Mouse (Mus musculus): ENCODE data around the gene Gabrb2. TPM values are rescaled to one million over a fixed set of nuclear protein-coding genes. Genes with fewer than 3 reads are reported as not detected.

The Gabrb2 gene
- polyA plus RNA-seq, 1 experiment = not detected

DNA sequence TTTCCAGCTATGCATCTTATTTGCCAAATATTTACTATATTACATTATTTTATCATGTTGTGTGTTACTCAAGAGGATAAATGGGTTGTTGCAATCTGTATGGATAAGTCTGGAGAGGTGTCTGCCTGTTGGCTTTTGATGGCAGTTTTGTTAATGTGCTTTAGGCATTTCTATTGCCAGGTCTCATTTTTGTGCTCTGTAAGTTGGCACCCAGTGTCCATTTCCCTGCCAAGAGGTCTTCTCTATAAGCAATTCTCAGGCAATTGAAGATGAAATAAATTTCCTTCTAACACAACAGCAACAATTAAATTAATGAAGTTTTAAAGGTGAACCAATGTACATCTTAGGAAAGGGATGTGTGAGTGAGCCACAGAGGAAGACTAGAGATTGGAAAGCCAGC, 11.9 kb downstream of the Gabrb2 start:
- Histone ChIP-seq H3K9me3 (ENCODE audit: control insufficient read depth, low read length) (no peaks in the 10 kb centered on the region), H3K27me3 (ENCODE audit: control insufficient read depth) (no peaks in the 10 kb centered on the region), H3K4me3 (replicated peaks) (no peak overlapping the region), H3K36me3 (ENCODE audit: control insufficient read depth) (no peaks in the 10 kb centered on the region), H3K4me1 (ENCODE audit: control insufficient read depth) (no peaks in the 10 kb centered on the region)
- no peak for TF ChIP-seq GATA1 (IDR thresholded peaks at IDR 0.05; ENCODE audit: low read length)
- TF ChIP-seq TAL1 (IDR thresholded peaks at IDR 0.05; ENCODE audit: low read length) = no peak

DNA sequence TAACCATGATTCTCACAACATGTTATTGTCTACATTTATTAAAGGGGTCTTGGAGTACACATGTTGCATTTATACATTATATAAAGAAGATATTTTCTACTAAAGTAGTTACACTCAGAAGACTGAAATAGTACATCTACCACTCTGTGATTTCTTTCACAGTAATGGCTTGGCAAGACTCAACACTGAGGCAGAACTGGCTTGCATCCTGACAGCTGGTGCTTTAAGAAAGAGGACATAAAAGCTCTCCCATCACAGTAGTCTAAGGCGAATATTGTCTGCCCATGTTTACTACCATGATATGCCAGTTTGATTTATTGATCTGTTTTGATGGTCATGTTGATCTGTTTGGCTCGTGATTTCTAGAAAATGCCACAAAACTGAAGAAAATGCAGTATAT, 19.4 kb downstream of the Gabrb2 start:
- H3K4me3 ChIP-seq (replicated peaks) = no peak overlapping the region
- no peaks in the 10 kb centered on the region for H3K27me3 ChIP-seq (ENCODE audit: control insufficient read depth)
- TF ChIP-seq TAL1 (IDR thresholded peaks at IDR 0.05; ENCODE audit: low read length) (no peak), GATA1 (IDR thresholded peaks at IDR 0.05; ENCODE audit: low read length) (no peak)
- no peaks in the 10 kb centered on the region for H3K4me1 ChIP-seq (ENCODE audit: control insufficient read depth)
- no peaks in the 10 kb centered on the region for H3K36me3 ChIP-seq (ENCODE audit: control insufficient read depth)
- H3K9me3 ChIP-seq (ENCODE audit: control insufficient read depth, low read length) = no peaks in the 10 kb centered on the region

DNA sequence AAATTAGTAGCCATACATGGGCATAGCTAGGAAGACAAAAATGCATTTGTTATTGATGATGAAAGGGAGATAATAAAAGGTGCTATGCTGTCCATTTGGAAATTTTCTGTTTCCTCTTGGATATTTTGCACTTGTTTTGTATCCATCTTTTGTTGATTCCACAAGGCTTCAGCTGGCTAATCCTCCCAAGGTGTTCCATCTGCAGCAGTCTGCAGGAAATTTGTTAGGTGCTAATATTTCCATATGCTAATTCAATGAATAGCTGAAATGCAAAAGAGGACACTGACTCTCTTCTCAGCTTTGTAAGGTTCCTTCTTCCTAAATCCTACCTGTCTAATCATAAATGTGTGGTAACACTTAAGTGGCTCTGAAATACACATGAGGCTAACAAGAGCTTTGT, 24.1 kb downstream of the Gabrb2 start:
- no peaks in the 10 kb centered on the region for H3K9me3 ChIP-seq (ENCODE audit: control insufficient read depth, low read length)
- H3K27me3 ChIP-seq (ENCODE audit: control insufficient read depth) = no peaks in the 10 kb centered on the region
- H3K36me3 ChIP-seq (ENCODE audit: control insufficient read depth) = no peaks in the 10 kb centered on the region
- TF ChIP-seq TAL1 (IDR thresholded peaks at IDR 0.05; ENCODE audit: low read length) = no peak
- TF ChIP-seq GATA1 (IDR thresholded peaks at IDR 0.05; ENCODE audit: low read length) = no peak
- H3K4me3 ChIP-seq (replicated peaks) = no peak overlapping the region
- no peaks in the 10 kb centered on the region for H3K4me1 ChIP-seq (ENCODE audit: control insufficient read depth)

DNA sequence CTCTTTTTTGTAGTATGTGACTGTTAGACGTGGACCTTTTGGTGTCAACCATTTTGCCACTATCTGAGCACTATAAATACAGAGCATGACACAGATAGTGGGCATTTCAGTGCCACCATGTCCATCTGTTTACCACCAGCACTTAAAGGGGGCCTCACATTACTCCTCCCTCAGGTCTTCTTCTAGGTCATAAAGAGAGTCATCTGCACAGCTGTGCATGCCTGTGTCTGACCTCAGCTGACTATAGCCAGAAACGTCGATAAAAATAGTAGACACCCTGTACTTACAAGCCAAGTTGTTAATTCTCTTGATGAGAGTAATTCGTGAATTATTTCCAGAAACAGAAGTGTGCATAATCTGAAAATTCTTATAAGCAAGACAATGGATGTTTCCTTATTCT, 29.4 kb downstream of the Gabrb2 start:
- Histone ChIP-seq H3K36me3 (ENCODE audit: control insufficient read depth) (no peaks in the 10 kb centered on the region), H3K27me3 (ENCODE audit: control insufficient read depth) (no peaks in the 10 kb centered on the region), H3K9me3 (ENCODE audit: control insufficient read depth, low read length) (no peaks in the 10 kb centered on the region), H3K4me1 (ENCODE audit: control insufficient read depth) (no peaks in the 10 kb centered on the region), H3K4me3 (replicated peaks) (no peak overlapping the region)
- TF ChIP-seq GATA1 (IDR thresholded peaks at IDR 0.05; ENCODE audit: low read length) (no peak), TAL1 (IDR thresholded peaks at IDR 0.05; ENCODE audit: low read length) (no peak)

DNA sequence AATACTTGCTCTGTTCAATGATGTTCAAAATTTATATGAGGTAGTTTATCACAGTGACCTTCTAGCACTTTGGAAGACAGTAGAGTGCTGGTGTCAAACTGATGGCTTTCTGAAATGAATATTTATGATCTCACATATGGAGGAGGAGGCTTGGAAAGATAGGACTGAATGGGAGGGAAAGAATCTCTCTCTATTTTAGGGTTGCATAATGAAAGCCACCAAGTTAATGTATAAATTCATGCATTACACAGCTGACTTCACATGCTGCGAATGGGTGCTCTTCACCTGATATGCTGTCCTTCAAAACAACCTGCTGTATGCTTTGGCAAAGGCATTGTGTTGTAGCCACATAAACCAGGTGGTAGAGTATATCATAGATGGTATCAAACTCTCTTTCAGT, 44.6 kb downstream of the Gabrb2 start:
- TF ChIP-seq GATA1 (IDR thresholded peaks at IDR 0.05; ENCODE audit: low read length) (no peak), TAL1 (IDR thresholded peaks at IDR 0.05; ENCODE audit: low read length) (no peak)
- Histone ChIP-seq H3K27me3 (ENCODE audit: control insufficient read depth) (no peaks in the 10 kb centered on the region), H3K4me1 (ENCODE audit: control insufficient read depth) (no peaks in the 10 kb centered on the region), H3K36me3 (ENCODE audit: control insufficient read depth) (no peaks in the 10 kb centered on the region), H3K4me3 (replicated peaks) (no peak overlapping the region), H3K9me3 (ENCODE audit: control insufficient read depth, low read length) (no peaks in the 10 kb centered on the region)

DNA sequence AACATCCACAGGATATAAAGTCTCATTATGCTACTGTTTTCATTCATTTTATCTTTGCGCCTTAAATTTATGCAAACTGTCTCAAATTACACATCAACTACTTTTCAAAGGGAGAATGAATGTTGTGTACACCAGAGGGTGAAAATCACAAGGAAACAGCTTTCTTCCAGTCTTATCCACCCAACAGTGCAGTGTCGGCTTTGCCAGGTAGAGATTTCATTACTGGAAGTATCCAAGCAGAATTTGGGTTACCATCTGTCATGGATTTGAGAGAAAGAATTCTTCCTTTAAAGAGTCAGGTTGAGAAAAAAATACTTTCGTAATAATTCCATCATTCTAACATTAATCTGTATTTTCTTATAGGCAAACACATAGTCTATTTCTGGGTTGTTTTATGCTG, 48.8 kb downstream of the Gabrb2 start:
- TF ChIP-seq TAL1 (IDR thresholded peaks at IDR 0.05; ENCODE audit: low read length) (no peak), GATA1 (IDR thresholded peaks at IDR 0.05; ENCODE audit: low read length) (no peak)
- Histone ChIP-seq H3K4me3 (replicated peaks) (no peak overlapping the region), H3K9me3 (ENCODE audit: control insufficient read depth, low read length) (peaks cover 3% of the 10 kb centered on the region; the same call in 1 of the 2 replicates), H3K36me3 (ENCODE audit: control insufficient read depth) (no peaks in the 10 kb centered on the region), H3K4me1 (ENCODE audit: control insufficient read depth) (no peaks in the 10 kb centered on the region), H3K27me3 (ENCODE audit: control insufficient read depth) (no peaks in the 10 kb centered on the region)

DNA sequence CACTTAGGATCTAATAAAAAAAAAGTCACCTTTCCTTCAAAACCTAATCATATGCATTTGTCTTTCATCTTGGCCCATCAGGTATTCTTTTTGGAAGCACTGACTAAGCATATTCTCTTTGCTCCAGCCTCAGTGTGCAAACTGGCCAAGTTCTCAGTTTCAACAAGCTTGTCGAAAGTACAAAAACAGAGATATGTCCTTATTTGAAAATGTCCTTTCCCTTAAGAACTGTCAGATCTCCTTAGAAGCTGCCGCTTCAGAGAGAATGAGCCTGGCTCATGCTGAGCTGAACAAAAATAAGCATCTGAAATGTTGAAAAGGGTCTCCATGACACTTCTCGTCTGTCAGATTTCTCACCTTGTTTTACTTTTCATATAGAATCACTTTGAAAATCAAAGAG, 55.0 kb downstream of the Gabrb2 start:
- H3K27me3 ChIP-seq (ENCODE audit: control insufficient read depth) = no peaks in the 10 kb centered on the region
- no peaks in the 10 kb centered on the region for H3K36me3 ChIP-seq (ENCODE audit: control insufficient read depth)
- peaks cover 3% of the 10 kb centered on the region for H3K9me3 ChIP-seq (ENCODE audit: control insufficient read depth, low read length)
- no peaks in the 10 kb centered on the region for H3K4me1 ChIP-seq (ENCODE audit: control insufficient read depth)
- no peak for TF ChIP-seq GATA1 (IDR thresholded peaks at IDR 0.05; ENCODE audit: low read length)
- no peak for TF ChIP-seq TAL1 (IDR thresholded peaks at IDR 0.05; ENCODE audit: low read length)
- H3K4me3 ChIP-seq (replicated peaks) = no peak overlapping the region

DNA sequence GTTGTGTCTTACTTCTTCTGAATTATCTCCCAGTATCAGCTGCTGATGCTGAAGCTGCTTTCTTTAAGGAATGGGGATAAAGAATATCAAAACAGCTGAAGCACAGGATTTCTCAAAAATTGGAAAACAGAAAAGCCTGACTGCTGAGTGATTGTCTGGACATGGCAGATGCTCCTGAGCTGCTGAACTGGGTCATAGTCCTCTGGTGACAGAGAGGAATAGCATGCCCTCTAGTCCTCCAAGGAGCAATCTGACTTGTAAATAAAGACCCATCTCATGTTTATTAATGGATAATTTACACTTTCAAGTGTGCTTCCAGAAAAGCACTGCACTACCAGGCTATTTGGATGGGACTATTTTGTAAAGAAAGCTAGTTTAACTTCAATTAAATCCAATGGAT, 68.1 kb downstream of the Gabrb2 start:
- Histone ChIP-seq H3K4me3 (replicated peaks) (no peak overlapping the region), H3K4me1 (ENCODE audit: control insufficient read depth) (no peaks in the 10 kb centered on the region), H3K27me3 (ENCODE audit: control insufficient read depth) (no peaks in the 10 kb centered on the region), H3K36me3 (ENCODE audit: control insufficient read depth) (no peaks in the 10 kb centered on the region), H3K9me3 (ENCODE audit: control insufficient read depth, low read length) (no peaks in the 10 kb centered on the region)
- no peak for TF ChIP-seq GATA1 (IDR thresholded peaks at IDR 0.05; ENCODE audit: low read length)
- TF ChIP-seq TAL1 (IDR thresholded peaks at IDR 0.05; ENCODE audit: low read length) = no peak

DNA sequence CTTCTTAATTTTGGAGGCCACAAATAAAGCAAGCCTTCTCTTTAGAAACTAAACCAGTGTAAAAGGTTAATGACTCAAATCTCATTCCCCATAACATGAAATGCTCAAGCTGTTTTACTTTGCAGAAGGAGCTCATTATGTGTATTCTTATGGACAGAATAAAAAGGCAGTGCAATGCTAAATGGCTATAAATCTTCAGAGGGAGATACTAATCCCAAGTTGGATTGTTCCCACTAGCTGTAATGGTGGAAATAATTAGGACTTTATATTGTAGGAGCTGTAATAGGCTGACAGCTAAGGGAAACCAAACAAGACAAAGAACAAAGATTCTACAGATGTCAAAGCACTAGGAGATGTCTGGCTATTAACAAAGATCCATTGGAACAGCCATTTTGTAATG, 81.6 kb downstream of the Gabrb2 start:
- peaks cover 4% of the 10 kb centered on the region; the same call in 1 of the 2 replicates for H3K9me3 ChIP-seq (ENCODE audit: control insufficient read depth, low read length)
- H3K4me3 ChIP-seq (replicated peaks) = no peak overlapping the region
- TF ChIP-seq GATA1 (IDR thresholded peaks at IDR 0.05; ENCODE audit: low read length) = no peak
- no peak for TF ChIP-seq TAL1 (IDR thresholded peaks at IDR 0.05; ENCODE audit: low read length)

DNA sequence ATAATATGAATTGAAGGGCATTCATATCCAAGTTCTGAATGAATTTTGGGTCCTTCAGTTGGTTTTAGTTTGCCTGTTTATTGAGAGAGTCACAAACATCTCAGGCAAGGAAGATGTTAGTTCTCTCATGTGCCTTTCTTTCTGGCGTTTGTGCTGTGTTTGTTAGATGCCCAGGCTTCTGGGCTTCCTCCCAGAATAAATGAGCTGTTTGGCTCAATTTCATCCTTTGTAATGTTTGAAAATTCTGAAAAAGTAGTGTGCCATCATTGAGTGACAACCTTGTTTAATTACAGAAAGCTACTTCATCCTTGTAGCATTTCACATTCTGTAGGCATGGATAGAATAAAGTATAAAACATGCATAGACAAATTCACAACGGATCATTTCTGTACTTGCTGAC, 85.9 kb downstream of the Gabrb2 start:
- H3K4me1 ChIP-seq (ENCODE audit: control insufficient read depth) = no peaks in the 10 kb centered on the region
- H3K36me3 ChIP-seq (ENCODE audit: control insufficient read depth) = no peaks in the 10 kb centered on the region
- no peak for TF ChIP-seq GATA1 (IDR thresholded peaks at IDR 0.05; ENCODE audit: low read length)
- no peak for TF ChIP-seq TAL1 (IDR thresholded peaks at IDR 0.05; ENCODE audit: low read length)
- H3K9me3 ChIP-seq (ENCODE audit: control insufficient read depth, low read length) = peaks cover 4% of the 10 kb centered on the region; the same call in 1 of the 2 replicates
- no peaks in the 10 kb centered on the region for H3K27me3 ChIP-seq (ENCODE audit: control insufficient read depth)
- H3K4me3 ChIP-seq (replicated peaks) = no peak overlapping the region

More for the DNA sequence above, 81.6 kb downstream of the Gabrb2 start:
- no peaks in the 10 kb centered on the region for H3K36me3 ChIP-seq (ENCODE audit: control insufficient read depth)
- no peaks in the 10 kb centered on the region for H3K27me3 ChIP-seq (ENCODE audit: control insufficient read depth)
- no peaks in the 10 kb centered on the region for H3K4me1 ChIP-seq (ENCODE audit: control insufficient read depth)
